Mouse (Mus musculus) kidney, adult 8-10 months (tissue): ENCODE data around the gene Cda.

ENCODE experiments used
- DNase-seq, 2 experiments: peaks; one replicate each; pipeline ENCODE4 v3.0.0; 2022

Gene Cda

DNA sequence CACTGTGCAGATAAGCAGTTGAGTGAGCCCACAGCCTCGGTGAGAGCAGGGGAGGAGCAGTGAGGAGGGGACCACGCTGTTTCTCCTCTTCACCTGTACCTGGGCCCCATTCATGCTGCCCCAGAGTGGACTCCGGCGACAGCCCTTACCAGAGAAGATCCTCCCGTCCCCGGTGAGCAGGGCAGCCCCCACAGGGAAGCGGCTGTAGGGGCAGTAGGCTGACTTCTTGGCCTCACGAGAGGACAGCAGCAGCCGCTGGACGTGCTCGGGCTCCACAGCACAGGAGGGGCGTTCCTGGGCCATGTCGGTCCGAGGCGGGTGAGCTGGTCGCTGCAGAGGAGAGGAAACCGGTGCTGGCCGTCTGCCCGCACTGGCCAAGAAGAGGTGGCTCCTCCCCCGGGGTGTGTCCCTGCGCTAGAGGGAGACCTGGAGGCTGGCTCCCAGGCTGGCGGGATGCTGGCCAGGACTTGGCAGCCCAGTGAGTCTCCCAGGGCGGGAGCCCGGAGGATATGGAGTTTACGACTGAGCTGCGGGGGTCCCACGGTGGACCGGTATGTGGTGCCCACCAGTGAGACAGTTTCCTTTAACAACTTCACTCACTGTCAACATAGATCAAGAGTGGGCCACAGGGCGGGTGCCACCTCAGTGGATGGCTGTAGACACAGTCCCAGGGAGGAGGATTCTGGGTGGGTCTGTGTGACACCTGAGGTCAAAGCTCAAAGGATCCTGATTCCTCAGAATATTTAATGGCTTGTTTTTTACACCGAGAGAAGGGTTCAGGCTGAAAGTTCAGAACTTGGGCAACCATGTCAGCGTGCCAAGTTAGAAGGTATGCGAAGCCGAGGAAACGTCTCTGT lies at the start of gene Cda:
Cda (minus strand) TSS at position 352 of the 857 bp plus-strand sequence.
- peak; percentile 93 to 95 for DNase-seq

GRCm38 (mm10) chr4:138416414-138416813 lies 48.6 kb upstream of the Cda start:
- no peak for DNase-seq

DNA sequence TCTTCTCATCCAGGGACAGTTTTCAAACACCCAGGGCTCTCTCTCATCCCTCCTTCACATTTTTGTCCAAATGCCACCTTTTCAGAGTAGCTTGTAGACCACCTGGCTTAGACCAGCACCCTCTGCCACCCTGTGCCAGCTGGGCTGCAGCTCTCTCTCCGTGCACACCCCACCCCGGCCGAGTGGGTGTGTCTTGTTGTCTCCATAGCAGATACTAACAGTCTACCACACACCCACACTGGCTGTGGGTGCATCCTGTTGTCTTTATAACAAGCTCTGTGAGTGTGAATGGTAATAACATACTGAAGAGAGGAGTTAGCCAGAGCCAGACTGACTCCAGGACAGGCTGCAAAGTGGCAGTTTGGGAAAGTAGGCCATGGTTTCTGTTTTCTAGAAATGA lies 48.2 kb upstream of the Cda start:
- no peak for DNase-seq

GRCm38 (mm10) chr4:138414725-138415124 lies 46.9 kb upstream of the Cda start:
- no peak for DNase-seq

DNA sequence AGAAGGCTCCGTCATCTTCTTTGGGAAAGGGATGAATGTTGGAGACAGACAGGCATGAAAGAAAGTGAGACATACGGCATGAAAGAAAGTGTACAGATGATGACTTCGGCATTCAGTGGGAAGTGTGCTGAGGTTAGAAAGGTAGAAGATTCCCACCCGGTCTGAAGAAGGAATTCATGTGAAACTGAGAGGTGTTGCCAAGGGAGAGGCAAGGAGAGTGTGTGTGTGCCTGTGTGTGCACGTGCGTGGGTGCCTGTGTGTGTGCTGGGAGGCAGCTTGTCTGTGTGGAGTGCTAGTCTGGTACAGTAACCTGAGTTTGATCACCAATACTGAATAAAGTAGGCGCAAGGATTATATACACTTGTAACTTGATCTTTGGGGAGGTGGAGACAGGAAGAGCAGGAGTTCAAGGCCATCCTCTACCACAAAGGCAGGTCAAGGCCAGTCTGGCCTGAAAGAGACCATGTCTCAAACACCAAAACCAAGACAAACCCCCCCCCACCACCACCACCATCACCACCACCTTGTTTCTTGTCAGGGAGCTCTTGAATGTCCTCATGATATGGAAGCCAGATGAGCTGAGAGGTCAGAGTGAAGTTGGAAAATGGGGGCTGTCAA lies 43.8 kb upstream of the Cda start:
- DNase-seq: no peak

DNA sequence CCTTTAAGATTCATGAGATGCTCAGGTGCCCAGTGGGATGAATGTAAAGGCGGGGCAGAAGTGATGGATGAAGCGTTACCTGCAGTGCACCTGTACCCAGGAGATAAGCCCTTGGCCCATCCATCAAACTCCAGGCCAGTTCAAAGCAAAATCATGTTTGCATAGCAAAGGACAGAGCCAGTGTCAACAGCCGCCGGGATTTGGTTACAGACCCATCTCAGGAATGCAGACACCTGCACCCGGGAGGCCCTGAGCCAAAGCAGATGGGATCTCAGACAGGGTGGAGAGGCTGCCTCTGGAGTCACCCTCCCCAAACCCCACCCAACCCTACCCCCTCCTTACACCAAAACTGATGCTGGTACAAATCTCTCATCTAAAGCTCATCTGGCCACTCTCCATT lies 43.2 kb upstream of the Cda start:
- DNase-seq: no peak

DNA sequence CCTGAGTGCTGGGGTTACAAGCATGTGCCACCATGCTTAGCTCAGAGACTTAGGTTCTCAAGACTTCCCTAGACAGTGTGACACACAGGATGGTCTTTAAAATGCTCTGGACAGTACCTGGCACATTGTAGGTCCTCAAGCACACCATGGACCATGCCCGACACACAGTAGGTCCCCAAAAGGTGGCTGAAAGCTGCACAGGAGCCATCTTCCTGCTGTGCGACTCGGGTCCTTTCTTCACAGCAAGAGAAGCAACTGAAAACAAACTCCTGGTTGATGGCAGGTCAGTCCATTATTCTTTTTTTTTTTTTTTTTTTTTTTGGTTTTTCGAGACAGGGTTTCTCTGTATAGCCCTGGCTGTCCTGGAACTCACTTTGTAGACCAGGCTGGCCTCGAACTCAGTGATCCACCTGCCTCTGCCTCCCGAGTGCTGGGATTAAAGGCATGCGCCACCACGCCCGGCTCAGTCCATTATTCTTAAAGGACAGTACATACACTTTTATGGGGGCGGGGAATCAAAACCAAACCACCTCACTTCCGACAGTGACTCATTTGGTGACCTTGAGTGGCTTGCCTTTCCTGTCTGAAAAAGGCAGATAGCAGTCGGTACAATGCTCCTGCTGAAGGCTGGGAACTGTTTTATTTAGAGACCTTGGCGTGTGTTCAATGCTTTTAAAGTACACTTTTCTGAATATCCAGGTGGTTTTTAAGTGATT lies 39.8 kb upstream of the Cda start:
- no peak for DNase-seq

GRCm38 (mm10) chr4:138404806-138405205 lies 37.0 kb upstream of the Cda start:
- DNase-seq: peak; percentile 33 to 73

- DNase-seq: no peak
These were observed 28.9 kb upstream of the Cda start for GRCm38 (mm10) chr4:138396711-138397110.

DNA sequence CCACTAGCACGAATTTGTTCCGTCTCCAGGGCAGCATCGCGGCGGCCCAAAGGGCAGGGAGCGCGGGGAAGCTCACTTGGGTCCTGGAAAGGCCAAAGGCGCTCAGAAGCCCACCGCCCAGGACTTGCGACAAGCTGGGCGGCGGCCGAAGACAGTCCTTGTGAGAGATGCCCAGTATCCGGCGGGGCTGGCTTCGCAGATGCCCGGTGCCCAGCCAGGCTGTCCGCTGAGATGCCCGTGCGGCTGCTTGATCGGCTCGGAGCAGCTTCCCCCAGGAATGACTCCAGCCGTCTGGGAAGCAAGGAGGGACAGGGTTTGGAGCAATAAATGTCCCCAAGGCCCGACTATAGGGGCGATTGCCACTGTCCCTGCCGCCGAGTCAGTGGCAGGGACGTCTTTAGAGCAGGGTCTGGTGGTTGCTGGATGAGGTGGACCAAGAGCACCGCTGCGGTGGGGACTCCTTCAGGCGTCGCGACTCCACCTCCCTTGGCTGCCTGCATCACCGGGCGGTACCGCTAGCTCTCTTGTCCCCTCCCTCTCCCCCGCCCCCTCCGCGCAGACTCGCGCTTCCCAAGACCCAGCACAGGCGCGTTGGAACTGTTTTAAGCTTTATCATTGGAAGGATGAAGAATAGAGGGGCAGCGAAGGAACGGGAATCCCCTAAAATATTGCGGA lies 28.3 kb upstream of the Cda start, which contains the start of gene Fam43b:
Fam43b (minus strand) TSS at position 558 of the 675 bp plus-strand sequence.
- no peak for DNase-seq

- DNase-seq: no peak
These were observed 27.5 kb upstream of the Cda start for GRCm38 (mm10) chr4:138395087-138395970.

DNA sequence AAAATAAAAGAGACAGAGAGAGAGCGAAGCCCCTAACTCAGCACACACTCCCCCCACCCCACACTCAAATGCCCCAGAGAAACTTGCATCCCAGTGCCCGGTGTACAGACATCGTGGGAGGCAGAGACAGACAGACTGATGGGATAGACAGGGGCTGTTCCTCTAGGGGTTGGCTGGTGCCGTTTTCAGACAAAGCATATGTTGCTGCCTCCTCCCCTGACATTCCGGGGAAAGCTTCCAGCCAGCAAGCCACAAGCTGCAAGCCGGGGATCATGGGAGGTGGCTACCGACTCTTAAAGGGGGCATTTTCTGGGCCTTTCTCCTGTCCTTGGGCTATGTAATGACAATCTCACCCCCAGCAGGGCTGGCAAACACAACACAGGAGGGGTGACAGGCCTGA lies 25.9 kb upstream of the Cda start:
- DNase-seq: no peak

GRCm38 (mm10) chr4:138383789-138384188 lies 16.0 kb upstream of the Cda start:
- DNase-seq: no peak

- DNase-seq: no peak
These were observed 14.7 kb upstream of the Cda start for GRCm38 (mm10) chr4:138382462-138382861.

DNA sequence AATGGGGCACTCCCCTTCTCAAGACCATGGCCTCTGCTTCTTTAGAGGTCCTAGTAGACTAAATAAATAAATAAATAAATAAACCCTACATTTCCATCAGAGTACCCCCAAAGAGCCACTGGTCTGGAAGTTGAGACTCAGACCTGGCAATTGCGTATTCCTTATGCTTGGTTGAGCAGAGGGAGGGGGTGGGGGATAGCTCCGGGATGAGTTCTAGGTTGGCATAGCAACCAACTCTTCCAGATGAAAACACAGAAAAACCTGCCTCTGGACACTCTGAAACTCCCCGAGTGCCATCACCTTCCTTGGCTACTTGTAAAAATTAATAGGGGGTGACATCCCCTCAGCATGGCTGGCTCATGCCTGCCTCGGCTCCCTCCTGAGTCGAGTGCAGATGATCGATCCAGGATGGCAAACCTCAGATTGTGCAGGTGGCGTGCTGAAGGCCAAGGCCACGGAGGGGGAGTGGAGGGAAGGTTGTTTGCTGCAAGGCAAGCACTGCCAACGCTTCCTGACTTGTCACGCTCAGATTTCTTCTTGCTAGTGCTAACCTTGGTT lies 12.4 kb upstream of the Cda start:
- DNase-seq: no peak

DNA sequence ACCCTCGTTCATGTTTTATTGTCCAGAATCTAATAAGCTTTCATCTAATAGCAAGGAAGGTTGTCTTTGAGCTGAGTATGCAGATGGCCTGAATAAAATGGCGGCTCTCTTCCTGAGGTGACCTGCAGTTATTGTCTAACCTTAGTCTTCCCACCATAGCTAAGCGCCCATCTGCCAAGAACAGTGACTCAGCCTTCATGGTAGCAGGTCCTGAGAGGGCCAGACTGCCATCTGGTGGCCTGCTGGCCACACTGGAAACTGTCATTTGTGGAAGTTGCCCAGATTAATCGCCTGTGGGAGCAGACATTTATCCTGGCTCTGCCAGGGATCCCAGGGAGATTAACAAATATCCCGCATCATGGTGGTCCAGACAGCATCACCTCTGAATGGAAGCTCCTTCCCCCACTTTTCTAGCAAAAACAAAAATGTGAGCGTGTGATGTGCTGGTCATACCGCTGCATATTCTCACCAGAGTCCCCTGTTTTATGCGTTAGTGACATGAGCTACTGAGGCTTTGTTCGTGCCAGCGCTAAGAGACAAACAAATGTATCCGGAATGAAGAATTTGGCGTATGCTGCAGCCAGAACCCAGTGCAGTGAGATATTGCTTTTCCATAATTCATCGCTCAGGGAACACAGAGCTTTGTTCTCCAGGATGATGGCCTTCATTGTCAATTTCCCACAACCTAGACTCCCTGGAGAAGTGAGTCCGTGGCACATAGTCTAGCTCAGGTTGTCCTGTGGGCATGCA lies 11.5 kb upstream of the Cda start:
- peak; percentile 83 to 89 for DNase-seq

- DNase-seq: peak; percentile 60 to 83
These were observed 9.7 kb upstream of the Cda start for GRCm38 (mm10) chr4:138377526-138377925.

- no peak for DNase-seq
These were observed 7.3 kb upstream of the Cda start for GRCm38 (mm10) chr4:138375117-138375516.

DNA sequence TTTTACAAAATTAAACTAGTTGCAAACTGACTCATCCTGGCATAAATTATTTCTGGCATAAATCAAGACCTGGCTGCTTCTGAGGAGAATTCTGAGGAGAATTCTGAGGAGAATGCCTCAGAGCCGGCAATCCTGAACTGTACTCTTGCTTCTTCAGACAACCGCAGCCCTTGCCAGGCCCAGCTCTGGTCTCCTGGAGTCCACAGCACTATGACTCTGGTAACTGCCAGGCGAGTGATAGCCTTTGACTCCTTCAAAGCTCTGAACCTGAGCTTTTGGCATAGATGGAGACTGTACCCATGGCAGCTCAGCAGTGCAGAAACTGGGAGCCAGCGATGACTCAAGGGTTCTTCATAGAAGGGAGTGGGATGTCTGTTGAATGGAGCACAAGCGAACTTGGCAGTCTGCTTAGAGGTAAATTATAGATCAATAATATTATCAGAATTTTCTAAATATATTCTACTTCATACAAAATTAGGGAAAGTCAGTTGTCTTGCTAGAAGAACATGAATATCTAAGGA lies 3.3 kb upstream of the Cda start:
- DNase-seq: no peak

DNA sequence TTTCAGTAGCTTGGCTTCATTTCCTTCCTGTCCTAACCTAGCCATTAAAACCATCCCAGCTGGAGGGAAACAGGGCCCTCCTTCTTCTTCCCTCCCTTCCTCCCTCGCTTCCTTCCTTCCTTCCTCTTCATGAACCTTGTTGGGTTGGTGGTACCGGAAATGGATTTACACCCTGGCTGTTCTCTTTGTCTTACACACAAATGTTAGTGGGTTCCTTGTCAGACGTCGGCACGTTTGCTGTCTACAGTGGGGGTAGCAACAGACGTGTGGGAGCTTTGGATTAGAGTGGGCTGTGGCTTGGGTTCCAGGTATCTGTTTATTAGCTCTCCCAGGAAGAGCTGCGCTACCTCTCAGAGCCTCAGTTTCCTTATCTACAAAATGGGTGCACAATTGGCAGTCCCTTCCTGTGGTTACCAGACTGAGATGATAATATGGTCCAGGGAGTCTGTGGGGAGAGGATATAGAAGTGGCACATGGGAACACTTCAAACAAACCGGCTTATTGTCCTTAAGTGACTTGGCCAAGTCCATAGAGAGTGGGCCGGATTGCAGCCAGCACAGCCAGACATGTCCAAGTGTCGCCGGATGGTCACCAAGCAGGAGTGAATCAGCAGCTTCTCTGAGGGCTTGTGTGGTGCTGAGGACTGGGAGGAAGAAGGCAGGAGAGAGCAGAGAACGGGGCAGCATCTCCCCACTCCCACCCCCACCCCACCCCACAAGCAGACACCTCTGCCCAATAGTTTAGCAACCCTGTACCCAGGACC lies 887 bp upstream of the Cda start:
- DNase-seq: no peak
